Mouse (Mus musculus) thymus, postnatal 4 days (tissue): ENCODE results near the gene Tmem14a.
"Not testable (repeated sequence)": the region's sequence is repeated elsewhere in the genome, so short reads cannot be mapped to it uniquely, and the experiment has no call there.

Experiments
- DNase-seq: peaks from one replicate; pipeline ENCODE4 v3.0.0; 2021

Tmem14a gene

GRCm38 (mm10) chr1:21218489-21218919, at the start of gene Tmem14a:
Gene Tmem14a (plus strand): TSS chr1:21218575.
- DNase-seq: peak; percentile 96

DNA sequence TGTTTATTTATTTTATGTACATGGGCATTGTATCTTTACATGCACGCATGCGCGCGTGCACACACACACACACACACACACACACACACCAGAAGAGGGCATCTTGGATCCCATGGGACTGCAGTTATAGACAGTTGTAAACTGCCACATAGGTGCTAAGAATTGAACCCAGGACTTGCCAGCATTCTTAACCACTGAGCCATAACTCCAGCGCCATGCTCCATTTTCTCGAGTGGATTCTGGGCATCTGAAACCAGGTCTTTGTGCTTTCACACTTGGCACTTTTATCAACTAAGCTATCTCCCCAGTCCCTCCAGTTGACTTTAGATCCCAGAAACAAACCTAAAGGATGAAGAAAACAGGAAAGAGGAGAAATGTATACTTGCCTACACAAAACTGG, 33.2 kb upstream of the Tmem14a start:
- no peak for DNase-seq

- no peak for DNase-seq
Observed at GRCm38 (mm10) chr1:21206241-21206640, 12.1 kb upstream of the Tmem14a start.

GRCm38 (mm10) chr1:21213537-21213936, 4.8 kb upstream of the Tmem14a start:
- not testable (repeated sequence) for DNase-seq

- DNase-seq: not testable (repeated sequence)
Observed at GRCm38 (mm10) chr1:21213991-21214692, 4.2 kb upstream of the Tmem14a start.

DNA sequence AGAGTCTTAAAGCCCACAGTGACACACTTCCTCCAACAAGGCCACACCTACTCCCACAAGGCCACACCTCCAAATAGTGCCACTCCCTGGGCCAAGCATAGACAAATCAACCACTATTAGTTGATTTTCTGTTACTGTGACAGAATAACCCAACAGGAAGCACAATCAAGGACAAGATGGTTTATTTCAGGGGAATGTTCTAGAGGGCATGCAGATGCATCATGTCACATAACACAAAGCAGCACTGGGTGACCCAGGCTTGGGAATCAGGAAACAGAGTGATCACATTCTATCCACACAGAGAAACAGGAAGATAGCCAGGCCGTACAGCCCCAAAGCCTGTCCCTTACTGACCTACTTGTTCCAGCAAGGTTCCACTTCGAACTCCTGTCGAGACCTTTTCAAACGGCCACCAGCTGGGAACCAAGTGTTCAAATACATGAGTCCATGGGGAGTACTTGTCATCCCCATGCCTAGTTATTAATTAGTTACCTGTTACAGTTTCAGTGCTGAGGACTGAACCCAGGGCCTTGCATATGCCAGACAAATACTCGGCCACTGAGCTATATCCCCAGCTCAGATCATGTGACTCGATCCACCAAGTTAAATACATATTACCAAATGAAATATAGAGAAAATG, 9.5 kb downstream of the Tmem14a start:
- DNase-seq: no peak

GRCm38 (mm10) chr1:21228740-21229722, 10.7 kb downstream of the Tmem14a start:
- DNase-seq: not testable (repeated sequence)

- no peak for DNase-seq
Observed at GRCm38 (mm10) chr1:21230376-21230775, 12.0 kb downstream of the Tmem14a start.

DNA sequence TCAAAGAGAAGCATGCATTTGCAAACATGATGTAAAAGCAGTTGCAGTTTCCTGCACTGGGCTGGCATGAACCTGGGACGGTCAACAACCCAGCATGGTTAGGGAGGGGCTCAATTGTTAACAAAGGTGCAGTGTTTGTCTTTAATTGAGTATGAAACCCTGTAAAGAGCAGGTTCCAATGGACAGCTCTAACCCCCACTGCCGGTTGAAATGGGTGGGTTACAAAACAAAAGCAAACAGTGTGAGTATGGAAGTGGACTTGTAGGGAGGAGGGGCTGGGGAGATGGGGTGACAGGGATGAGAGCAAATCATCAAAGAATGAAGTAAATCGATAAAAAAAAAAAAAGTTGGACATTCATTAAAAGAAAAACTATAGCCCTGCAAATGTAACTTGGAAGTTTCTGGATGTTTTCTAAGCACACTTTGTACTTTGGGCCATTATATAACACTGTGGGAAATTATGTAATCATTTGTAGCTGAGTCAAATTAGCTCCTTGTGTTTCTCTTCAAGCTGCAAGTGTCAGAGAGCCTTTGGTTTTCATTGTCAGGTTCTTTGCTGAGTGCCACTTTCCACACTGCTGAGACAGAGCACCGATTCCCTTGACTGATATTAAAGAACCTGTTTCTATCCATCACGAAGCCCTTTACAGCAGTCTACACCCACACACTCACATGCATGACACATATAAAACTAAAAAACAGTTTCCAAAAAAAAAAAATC, 13.5 kb downstream of the Tmem14a start:
- DNase-seq: no peak

- no peak for DNase-seq
Observed at GRCm38 (mm10) chr1:21232516-21232915, 14.1 kb downstream of the Tmem14a start.

GRCm38 (mm10) chr1:21235359-21235758, 17.0 kb downstream of the Tmem14a start:
- DNase-seq: no peak

- no peak for DNase-seq
Observed at GRCm38 (mm10) chr1:21239911-21240898, 21.8 kb downstream of the Tmem14a start, which contains the start of gene Gsta3. Gene Gsta3 (plus strand): TSS chr1:21240589.

GRCm38 (mm10) chr1:21241096-21241495, 22.7 kb downstream of the Tmem14a start:
- DNase-seq: no peak

GRCm38 (mm10) chr1:21244290-21244960, 26.1 kb downstream of the Tmem14a start:
- DNase-seq: no peak

- DNase-seq: no peak
Observed at GRCm38 (mm10) chr1:21246136-21246535, 27.8 kb downstream of the Tmem14a start.

GRCm38 (mm10) chr1:21247896-21248295, 29.5 kb downstream of the Tmem14a start:
- DNase-seq: no peak

- DNase-seq: no peak
Observed at GRCm38 (mm10) chr1:21248560-21249390, 30.4 kb downstream of the Tmem14a start.

DNA sequence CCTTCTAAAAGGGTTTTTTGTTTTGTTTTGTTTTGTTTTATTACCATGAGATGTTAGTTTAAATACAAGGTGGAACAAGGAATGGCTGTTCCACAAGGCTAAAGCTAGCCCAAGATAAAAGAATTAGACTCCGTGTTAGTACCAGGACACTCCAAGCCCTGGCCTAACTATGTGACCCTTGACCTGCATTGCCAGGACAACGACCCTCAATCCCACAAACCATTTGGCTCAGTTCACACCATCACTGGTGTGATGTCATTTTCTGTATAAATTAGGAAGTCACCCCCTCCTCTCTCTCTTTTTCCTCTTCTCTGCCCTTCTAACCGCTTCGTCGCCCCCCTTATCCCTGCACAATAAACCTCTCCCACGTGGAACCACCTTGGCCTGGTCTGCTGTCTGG, 33.3 kb downstream of the Tmem14a start:
- no peak for DNase-seq

GRCm38 (mm10) chr1:21252566-21253302, 34.4 kb downstream of the Tmem14a start:
- DNase-seq: no peak
